Mouse (Mus musculus) liver, adult 2 months (tissue): Measurements from ENCODE around the gene Ptprd.

Experiments used
- CTCF ChIP-seq: fragments of 200-500 bp; IDR thresholded peaks from 2 replicates; pipeline ENCODE4 v1.5.1; 2011; ENCODE audit warnings: low read depth, low read length, control low read depth
- POLR2A ChIP-seq: fragments of 200-500 bp; IDR thresholded peaks from 2 replicates; pipeline ENCODE4 v1.6.1; 2011; ENCODE audit warnings: low read length, control low read depth; ENCODE audit not compliant: insufficient read depth; ENCODE audit errors: extremely low read depth

- TF ChIP-seq CTCF (no peak), POLR2A (no peak)
These were observed 2218.7 kb downstream of the Ptprd start for GRCm38 (mm10) chr4:75993092-75993491.
